Mouse (Mus musculus): ENCODE results near the gene AU021092.

GRCm38 (mm10) chr16:5203200-5203599, 18.9 kb downstream of the AU021092 start:
- TF ChIP-seq ZNF384 (IDR thresholded peaks at IDR 0.05; ENCODE audit: low read depth, low read length): no peak
- TF ChIP-seq ZC3H11A (IDR thresholded peaks at IDR 0.05; ENCODE audit: borderline replicate concordance, low read depth, low read length): no peak
- no peak for TF ChIP-seq MAFK (IDR thresholded peaks at IDR 0.05; ENCODE audit: insufficient read depth, low read depth, low read length)
- no peak for TF ChIP-seq HCFC1 (IDR thresholded peaks at IDR 0.05; ENCODE audit: borderline replicate concordance, insufficient read depth, low read length)
- no peak for TF ChIP-seq CHD2 (IDR thresholded peaks at IDR 0.05; ENCODE audit: low read depth, low read length)

Measured in ES-E14 (cell line).